Mouse (Mus musculus): ENCODE data around the gene Rgs6.
A peak's percentile ranks its signal among the peaks of the same experiment; 100 is the strongest.

Rgs6 gene

GRCm38 (mm10) chr12:83099920-83100319, 511.8 kb downstream of the Rgs6 start:
- no peak for DNase-seq

- peak; percentile 99 for DNase-seq
Observed at GRCm38 (mm10) chr12:83100413-83100812, 512.3 kb downstream of the Rgs6 start.

GRCm38 (mm10) chr12:83100848-83101247, 512.8 kb downstream of the Rgs6 start:
- peak; percentile 88 for DNase-seq

GRCm38 (mm10) chr12:83105514-83106119, 517.5 kb downstream of the Rgs6 start:
- DNase-seq: peak; percentile 91

GRCm38 (mm10) chr12:83106120-83106517, 518.0 kb downstream of the Rgs6 start:
- DNase-seq: no peak

- peak; percentile 71 for DNase-seq
Observed at GRCm38 (mm10) chr12:83109486-83109885, 521.4 kb downstream of the Rgs6 start.

- DNase-seq: peak; percentile 88
Observed at GRCm38 (mm10) chr12:83109891-83110630, 522.0 kb downstream of the Rgs6 start.

GRCm38 (mm10) chr12:83110711-83111110, 522.6 kb downstream of the Rgs6 start:
- peak; percentile 56 for DNase-seq

- peak; percentile 76 for DNase-seq
Observed at GRCm38 (mm10) chr12:83112283-83112682, 524.2 kb downstream of the Rgs6 start.

GRCm38 (mm10) chr12:83112901-83113628, 525.0 kb downstream of the Rgs6 start:
- peak; percentile 81 for DNase-seq

- peak; percentile 80 for DNase-seq
Observed at GRCm38 (mm10) chr12:83113971-83114370, 525.9 kb downstream of the Rgs6 start.

- peak; percentile 84 for DNase-seq
Observed at GRCm38 (mm10) chr12:83114396-83115053, 526.4 kb downstream of the Rgs6 start.

- DNase-seq: no peak
Observed at GRCm38 (mm10) chr12:83124111-83124510, 536.0 kb downstream of the Rgs6 start.

- no peak for DNase-seq
Observed at GRCm38 (mm10) chr12:83125284-83125683, 537.2 kb downstream of the Rgs6 start.

GRCm38 (mm10) chr12:83126923-83127322, 538.8 kb downstream of the Rgs6 start:
- DNase-seq: no peak

GRCm38 (mm10) chr12:83127955-83128354, 539.9 kb downstream of the Rgs6 start:
- DNase-seq: no peak

GRCm38 (mm10) chr12:83128606-83129005, 540.5 kb downstream of the Rgs6 start:
- no peak for DNase-seq

- no peak for DNase-seq
Observed at GRCm38 (mm10) chr12:83131405-83131804, 543.3 kb downstream of the Rgs6 start.

- DNase-seq: peak; percentile 97
Observed at GRCm38 (mm10) chr12:83133827-83134226, 545.7 kb downstream of the Rgs6 start.

- DNase-seq: no peak
Observed at GRCm38 (mm10) chr12:83136031-83136430, 547.9 kb downstream of the Rgs6 start.

- no peak for DNase-seq
Observed at GRCm38 (mm10) chr12:83136460-83136859, 548.4 kb downstream of the Rgs6 start.

- DNase-seq: no peak
Observed at GRCm38 (mm10) chr12:83137001-83137400, 548.9 kb downstream of the Rgs6 start.

GRCm38 (mm10) chr12:83141164-83141563, 553.1 kb downstream of the Rgs6 start:
- DNase-seq: no peak

All from heart, adult 11 months (tissue).